In genomic region chr17:5377930-5378310, GRCm38 (mm10) we compare ENCODE assay signal across 8 mouse cellular contexts. TPM values are rescaled to one million over a fixed set of nuclear protein-coding genes. Genes with fewer than 3 reads are reported as not detected.
DNase-seq lines count a peak whose midpoint lies in the region; ATAC-seq and TF ChIP-seq lines count a peak whose summit lies in the region.
"Had no signal": no experiment of that assay in that cellular context is flagged by ENCODE, and none has a peak within 500 bp of the region (broad histone marks: within the 10 kb centered on the region; RNA-seq: fewer than 3 reads in every experiment).

No protein-coding gene starts in this region.

- H3K9ac ChIP-seq in midbrain, embryonic 13.5 days (replicated peaks) = no peak overlapping the region

- no peaks in the 10 kb centered on the region for H3K36me3 ChIP-seq in midbrain, embryonic 13.5 days
- H3K36me3 ChIP-seq in midbrain, embryonic 10.5 days = no peaks in the 10 kb centered on the region
- no peaks in the 10 kb centered on the region for H3K36me3 ChIP-seq in kidney, adult 2 months (ENCODE audit: control insufficient read depth, insufficient read depth, low read length)
- no peaks in the 10 kb centered on the region; the same call in 1 of the 2 replicates for H3K36me3 ChIP-seq in splenic B cell, adult 2 months (ENCODE audit: control insufficient read depth, insufficient read depth, low read length, poor library complexity, severe bottlenecking)

- no peak for DNase-seq in midbrain, embryonic 10.5 days (ENCODE audit: low spot score)
- DNase-seq in c-Kit-positive CD71-negative TER-119-negative erythroid progenitor cells, embryonic 14.5 days (ENCODE audit: low read depth) = peak; percentile 44
- peak; percentile 73 for DNase-seq in kidney, adult 2 months
- DNase-seq in splenic B cell, adult 2 months (ENCODE audit: low read depth, low spot score) = peak; percentile 15
- DNase-seq in cerebellum, adult 2 months = no peak
- no peak for DNase-seq in T-cell, adult 2 months (ENCODE audit: low spot score)

- H3K27me3 ChIP-seq in midbrain, embryonic 13.5 days = no peaks in the 10 kb centered on the region
- H3K27me3 ChIP-seq in midbrain, embryonic 10.5 days (ENCODE audit: low read depth, poor library complexity, severe bottlenecking) = no peaks in the 10 kb centered on the region
- no peaks in the 10 kb centered on the region for H3K27me3 ChIP-seq in kidney, adult 2 months (replicated peaks; ENCODE audit: control insufficient read depth, insufficient read depth, low read length)
- no peaks in the 10 kb centered on the region for H3K27me3 ChIP-seq in splenic B cell, adult 2 months (ENCODE audit: control insufficient read depth, insufficient read depth, low read length, poor library complexity, severe bottlenecking)
- no peaks in the 10 kb centered on the region for H3K27me3 ChIP-seq in cerebellum, adult 2 months (ENCODE audit: control insufficient read depth, insufficient read depth, low read length)

- H3K4me2 ChIP-seq in midbrain, embryonic 13.5 days (replicated peaks) = peak overlapping the region; percentile 39

- no peak overlapping the region for H3K4me3 ChIP-seq in midbrain, embryonic 13.5 days (replicated peaks)
- H3K4me3 ChIP-seq in midbrain, embryonic 10.5 days = no peak overlapping the region
- H3K4me3 ChIP-seq in kidney, adult 2 months (ENCODE audit: insufficient read depth, low read depth, low read length) = no peak overlapping the region
- H3K4me3 ChIP-seq in cerebellum, adult 2 months (replicated peaks; ENCODE audit: insufficient read depth, low read depth, low read length) = no peak overlapping the region
- H3K4me3 ChIP-seq: erythroblast, embryonic 14.5 days had no signal

- peaks cover 16% of the 10 kb centered on the region for H3K4me1 ChIP-seq in midbrain, embryonic 13.5 days (replicated peaks)
- peaks cover 13% of the 10 kb centered on the region for H3K4me1 ChIP-seq in midbrain, embryonic 10.5 days
- no peaks in the 10 kb centered on the region for H3K4me1 ChIP-seq in kidney, adult 2 months (ENCODE audit: control insufficient read depth, insufficient read depth, low read length)
- H3K4me1 ChIP-seq in cerebellum, adult 2 months (ENCODE audit: control insufficient read depth, insufficient read depth, low read length) = peaks cover 2% of the 10 kb centered on the region; the same call in 1 of the 2 replicates

- H3K27ac ChIP-seq in midbrain, embryonic 13.5 days = peak overlapping the region; percentile 65; the same call in 1 of the 2 replicates
- H3K27ac ChIP-seq in midbrain, embryonic 10.5 days (replicated peaks) = no peak overlapping the region
- H3K27ac ChIP-seq in kidney, adult 2 months (ENCODE audit: insufficient read depth, low read depth, low read length) = no peak overlapping the region
- no peak overlapping the region for H3K27ac ChIP-seq in cerebellum, adult 2 months (ENCODE audit: insufficient read depth, low read length)

- 37% methylated on average over 7 of the region's 7 CpGs for WGBS in midbrain, embryonic 13.5 days
- 33% methylated on average over 7 of the region's 7 CpGs for WGBS in midbrain, embryonic 10.5 days
- 26% methylated on average over 7 of the region's 7 CpGs for WGBS in kidney, adult 2 months
- 33% methylated on average over 7 of the region's 7 CpGs for WGBS in cerebellum, adult 2 months

- H3K9me3 ChIP-seq in midbrain, embryonic 13.5 days = no peaks in the 10 kb centered on the region
- no peaks in the 10 kb centered on the region for H3K9me3 ChIP-seq in midbrain, embryonic 10.5 days (replicated peaks)

- no peak for ATAC-seq in midbrain, embryonic 13.5 days

- no peak for TF ChIP-seq POLR2A in kidney, adult 2 months (IDR thresholded peaks at IDR 0.05; ENCODE audit: low read depth, low read length)
- TF ChIP-seq POLR2A in cerebellum, adult 2 months (IDR thresholded peaks at IDR 0.05; ENCODE audit: borderline replicate concordance, insufficient read depth, low read length) = no peak

- no peak for TF ChIP-seq CTCF in kidney, adult 2 months (conservative IDR thresholded peaks at IDR 0.05; ENCODE audit: insufficient read depth, insufficient read length, low read depth, low read length)
- TF ChIP-seq CTCF in cerebellum, adult 2 months (IDR thresholded peaks at IDR 0.05; ENCODE audit: borderline replicate concordance, insufficient read depth, low read depth, low read length) = no peak

RNA-seq across cellular contexts. Expression of gene Ldhal6b, which starts 40.6 kb away (rescaled TPM):
- polyA plus RNA-seq in midbrain, embryonic 13.5 days (2015; fragmentation: Nextera tagmentation; extraction: Ambion mirVana) = 0.23 TPM in 1 of 2 replicates, not detected in the other
- polyA plus RNA-seq in midbrain, embryonic 10.5 days (2016; fragmentation: Nextera tagmentation; extraction: Ambion mirVana) = not detected in 2 replicates
- 0.27 and 0.62 TPM in 2 replicates for polyA plus RNA-seq in kidney, adult 2 months (2012; rRNA removed)
- 0.75 and 0.76 TPM in 2 replicates for polyA plus RNA-seq in cerebellum, adult 2 months (2012; rRNA removed)
- polyA plus RNA-seq: erythroblast, embryonic 14.5 days had no signal

Comparison
In these comparisons a context has a peak if more than half of its experiments do, and no peak if none do; other contexts are left out.
1. DNase-seq: peak in c-Kit-positive CD71-negative TER-119-negative erythroid progenitor cells, embryonic 14.5 days (single experiment), kidney, adult 2 months (single experiment) and splenic B cell, adult 2 months (single experiment); none in midbrain, embryonic 10.5 days (single experiment), cerebellum, adult 2 months (0 of 2) and T-cell, adult 2 months (single experiment).